Mouse (Mus musculus): ENCODE results near the gene Bri3bp.

The Bri3bp gene

GRCm38 (mm10) chr5:125441234-125442114 is at the start of gene Bri3bp:
Gene Bri3bp (plus strand): TSS chr5:125441568.
- WGBS: under 1% methylated on average over 87 of the region's 97 CpGs

- 11% methylated on average over 5 of the region's 5 CpGs for WGBS
These were observed 49.8 kb upstream of the Bri3bp start for GRCm38 (mm10) chr5:125391609-125392008.

- WGBS: 83% methylated on average over 4 of the region's 4 CpGs
These were observed 49.2 kb upstream of the Bri3bp start for GRCm38 (mm10) chr5:125392176-125392575.

GRCm38 (mm10) chr5:125392618-125392976 is 48.8 kb upstream of the Bri3bp start:
- WGBS: 2% methylated on average over 1 of the region's 1 CpGs

DNA sequence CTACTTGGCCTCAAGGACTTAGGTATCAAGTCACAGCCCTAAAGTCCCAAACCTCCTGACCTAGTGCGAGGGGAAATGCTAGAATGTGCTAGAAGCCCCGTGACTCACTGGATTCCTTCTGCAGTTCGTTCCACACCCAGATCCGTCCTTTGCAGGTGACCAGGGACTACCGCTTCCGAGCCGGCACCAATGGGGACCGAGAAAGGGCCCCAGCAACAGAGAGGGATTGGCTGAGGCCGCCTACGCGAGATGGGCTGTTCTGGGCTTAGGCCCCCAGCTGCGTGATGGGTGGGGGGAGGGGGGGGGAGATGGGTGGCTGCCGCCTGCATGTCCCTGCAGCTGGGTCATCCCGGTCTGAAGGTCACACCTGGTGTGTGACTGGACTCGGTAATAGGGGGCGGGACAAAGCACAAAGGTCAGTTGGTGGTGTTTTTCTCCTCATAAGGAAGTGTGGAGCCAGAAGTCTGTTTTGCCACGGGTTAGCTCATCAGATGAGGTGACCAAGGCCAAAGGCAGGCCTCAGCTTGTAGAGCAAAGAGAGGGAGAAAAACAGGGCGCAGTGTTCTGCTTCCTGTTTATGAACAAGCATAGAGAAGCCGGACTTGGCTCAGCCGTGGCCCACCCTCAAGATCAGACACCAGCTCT is 48.3 kb upstream of the Bri3bp start:
- under 1% methylated on average over 20 of the region's 20 CpGs for WGBS

DNA sequence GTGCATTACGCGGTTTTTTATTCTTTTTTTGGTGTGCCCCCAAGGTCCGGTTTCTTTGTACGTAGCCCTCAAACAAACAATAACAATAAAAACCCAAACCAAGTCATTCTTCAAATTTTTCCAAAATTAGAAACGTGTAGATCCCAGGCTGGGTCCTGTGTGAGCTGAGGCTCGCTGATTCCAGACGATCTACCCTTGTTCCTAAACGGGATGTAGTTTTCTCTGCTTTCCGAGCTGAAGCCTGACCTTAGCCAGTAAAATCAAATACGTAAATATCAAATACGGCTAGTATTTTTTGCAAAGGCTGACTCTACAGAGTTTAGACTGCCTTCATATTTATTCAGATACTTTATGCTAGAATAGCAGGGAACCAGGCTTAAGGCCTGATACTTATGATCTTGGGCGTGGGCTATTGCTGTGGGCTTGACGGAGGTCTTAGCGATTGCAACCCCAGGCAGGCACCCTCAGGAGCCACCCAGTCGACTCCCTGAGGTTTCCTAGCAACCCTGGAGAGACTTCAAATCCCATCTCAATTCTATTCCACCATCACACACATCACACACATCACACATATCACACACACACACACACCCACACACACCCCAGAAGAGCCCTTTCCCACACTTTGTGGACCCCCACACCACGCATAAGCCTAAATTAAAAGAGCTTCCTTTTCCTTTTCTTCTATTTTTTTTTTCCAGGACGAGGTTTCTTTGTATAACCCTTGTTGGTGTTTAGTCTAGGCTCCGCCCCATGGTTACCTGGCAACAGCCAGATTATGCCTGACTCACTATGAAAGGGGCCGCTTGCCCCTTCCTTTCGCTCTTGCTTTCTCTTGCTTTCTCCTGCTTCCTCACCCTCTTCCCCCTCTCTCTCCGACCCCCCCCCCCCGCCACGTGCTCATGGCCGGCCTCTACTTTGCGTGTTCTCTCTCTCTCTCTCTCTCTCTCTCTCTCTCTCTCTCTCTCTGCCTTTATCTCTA is 47.5 kb upstream of the Bri3bp start:
- 3% methylated on average over 23 of the region's 25 CpGs for WGBS

DNA sequence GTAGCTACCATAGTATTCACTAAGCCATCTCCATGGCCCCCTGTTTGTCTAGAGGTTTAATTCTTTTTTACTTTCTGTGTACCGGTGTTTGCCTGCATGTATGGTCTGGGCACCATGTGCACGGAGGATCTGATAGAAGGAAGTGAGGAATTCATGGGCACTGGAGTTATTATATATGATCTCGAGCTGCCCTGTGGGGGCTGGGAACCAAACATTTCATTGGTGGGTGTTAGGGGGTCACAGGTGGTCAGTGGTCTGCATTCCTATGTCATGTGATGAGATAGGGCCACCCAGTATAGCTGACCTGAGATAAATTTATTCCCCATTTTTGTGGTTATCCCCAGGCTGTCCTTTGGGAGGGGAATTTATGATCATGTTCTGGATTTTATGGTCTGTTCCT is 46.4 kb upstream of the Bri3bp start:
- 52% methylated on average over 3 of the region's 3 CpGs for WGBS

GRCm38 (mm10) chr5:125400903-125401302 is 40.5 kb upstream of the Bri3bp start:
- 63% methylated on average over 7 of the region's 7 CpGs for WGBS

DNA sequence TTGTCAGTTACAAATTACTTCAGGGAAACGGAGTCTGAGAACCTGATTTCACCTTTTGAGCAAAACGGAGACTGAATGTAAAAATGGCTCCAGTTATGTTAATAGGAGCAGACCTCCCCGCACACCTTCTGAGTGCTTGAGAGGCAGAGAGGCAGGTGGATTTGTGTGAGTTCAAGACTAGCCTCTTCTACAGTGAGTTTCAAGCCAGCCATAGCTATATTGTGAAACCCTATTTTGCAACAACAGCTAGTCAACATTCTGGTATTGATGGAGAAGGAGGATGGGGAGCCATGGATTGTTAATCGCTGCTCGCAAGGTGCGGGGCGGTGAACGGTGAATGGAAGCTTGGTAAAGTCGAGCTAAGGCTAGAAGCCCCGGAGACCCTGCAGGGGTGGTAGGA is 38.9 kb upstream of the Bri3bp start:
- WGBS: 77% methylated on average over 10 of the region's 10 CpGs

DNA sequence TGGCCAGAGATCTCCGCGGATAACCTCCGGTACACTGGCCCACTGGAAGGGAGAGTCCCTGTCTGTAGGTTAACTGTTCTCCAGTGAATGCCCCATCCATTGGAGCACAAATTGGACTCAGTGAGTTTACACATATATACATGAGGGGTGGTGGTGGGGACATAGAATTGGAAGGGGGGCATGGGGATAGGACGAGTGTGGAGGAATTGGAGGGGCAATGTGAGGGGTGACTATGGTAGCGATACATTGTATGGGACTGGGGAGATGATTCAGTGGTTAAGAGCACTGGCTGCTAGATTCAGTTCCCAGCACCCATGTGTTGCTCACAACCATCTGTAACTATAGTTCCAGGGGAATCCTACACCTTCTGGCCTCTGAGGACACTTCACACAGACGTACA is 38.4 kb upstream of the Bri3bp start:
- 84% methylated on average over 6 of the region's 6 CpGs for WGBS

DNA sequence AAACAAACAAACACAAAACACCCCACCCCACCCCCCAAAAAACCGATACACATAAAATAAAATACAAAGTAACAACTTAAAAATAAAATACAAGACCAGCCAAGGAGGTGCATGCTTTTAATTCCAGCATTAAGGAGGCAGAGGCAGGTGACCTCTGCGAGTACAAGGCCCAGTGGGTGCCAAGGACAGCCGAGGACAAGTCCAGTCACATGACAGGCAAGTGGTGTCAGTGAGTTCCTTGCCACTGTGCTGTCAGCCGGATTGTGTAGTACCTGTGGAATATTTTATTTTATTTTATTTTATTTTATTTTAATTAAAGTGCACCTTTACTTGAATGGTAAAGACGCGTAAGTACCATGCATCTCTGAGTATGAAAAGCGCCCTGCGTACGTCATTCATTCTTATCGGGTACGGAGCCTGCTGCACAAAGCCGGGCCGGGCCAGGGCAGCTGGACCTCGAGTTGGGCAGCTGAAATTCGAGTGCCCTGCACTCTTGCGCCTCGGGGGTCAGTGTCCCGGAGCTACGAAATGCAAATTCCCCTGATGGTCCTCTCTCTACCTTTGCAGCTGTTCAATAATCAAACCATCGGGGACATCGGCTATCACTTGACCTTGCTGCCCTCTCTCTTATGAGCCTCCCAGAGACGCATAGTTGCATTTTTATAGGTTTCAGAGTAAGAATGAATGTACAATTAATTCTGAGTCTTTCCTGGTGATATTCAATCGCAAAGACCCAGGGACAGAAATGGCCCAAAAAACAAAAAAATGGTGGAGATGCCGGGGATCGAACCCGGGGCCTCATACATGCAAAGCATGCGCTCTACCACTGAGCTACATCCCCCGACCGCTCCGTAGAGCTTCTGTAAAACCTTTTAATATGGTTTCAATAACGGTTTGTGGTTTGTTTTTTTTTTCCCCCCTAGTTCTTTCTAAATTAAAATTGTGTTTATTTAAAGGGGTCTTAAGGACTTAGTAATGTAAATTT is 37.6 kb upstream of the Bri3bp start:
- WGBS: 19% methylated on average over 31 of the region's 31 CpGs

DNA sequence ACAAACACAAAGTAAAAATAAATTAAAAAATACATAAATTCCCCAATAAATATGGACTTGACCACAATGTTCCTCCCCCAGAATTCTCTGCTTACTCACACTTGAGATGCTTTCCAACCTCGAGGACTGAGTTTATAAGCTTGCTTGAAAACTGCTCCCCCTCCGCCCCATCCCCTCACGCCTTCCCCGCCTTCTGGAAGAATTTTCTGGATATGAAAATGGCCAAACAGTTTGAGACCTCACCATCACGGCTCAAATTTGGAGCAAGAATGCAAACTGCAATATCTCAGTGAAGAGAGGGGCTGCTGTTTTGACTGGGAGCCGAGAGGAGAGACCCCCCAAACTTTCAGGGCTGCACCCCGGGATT is 36.8 kb upstream of the Bri3bp start:
- 3% methylated on average over 7 of the region's 7 CpGs for WGBS

GRCm38 (mm10) chr5:125404903-125405545 is 36.3 kb upstream of the Bri3bp start:
- under 1% methylated on average over 28 of the region's 28 CpGs for WGBS

- WGBS: under 1% methylated on average over 31 of the region's 31 CpGs
These were observed 35.7 kb upstream of the Bri3bp start for GRCm38 (mm10) chr5:125405546-125406248.

- WGBS: 5% methylated on average over 20 of the region's 20 CpGs
These were observed 34.9 kb upstream of the Bri3bp start for GRCm38 (mm10) chr5:125406322-125407016.

GRCm38 (mm10) chr5:125407020-125407830 is 34.1 kb upstream of the Bri3bp start:
- WGBS: 61% methylated on average over 13 of the region's 13 CpGs

GRCm38 (mm10) chr5:125407910-125408575 is 33.3 kb upstream of the Bri3bp start:
- WGBS: 77% methylated on average over 14 of the region's 14 CpGs

GRCm38 (mm10) chr5:125408842-125409241 is 32.5 kb upstream of the Bri3bp start:
- 5% methylated on average over 13 of the region's 13 CpGs for WGBS
